Mouse (Mus musculus) hindbrain, embryonic 11.5 days (tissue): ENCODE results near the gene Zdhhc6. TPM values are rescaled to one million over a fixed set of nuclear protein-coding genes. Genes with fewer than 3 reads are reported as not detected.

Experiments
- ATAC-seq: fragments of 200-750 bp; cut with Nextera tagmentation; 2 replicates; pipeline ENCODE4 v1.8.0; 2017; ENCODE audit warnings: mild to moderate bottlenecking, moderate TSS enrichment, moderate library complexity; ENCODE audit not compliant: low FRiP score
- DNase-seq: peaks from one replicate; pipeline ENCODE4 v3.0.0-alpha.2; 2015; ENCODE audit warnings: low spot score
- H3K27ac ChIP-seq: fragments of 300-500 bp; sonication (generic); 2 replicates; pipeline ENCODE4 v1.5.1; 2014; ENCODE audit warnings: mild to moderate bottlenecking, low read depth, low read length
- H3K27me3 ChIP-seq: fragments of 300-500 bp; sonication (generic); 2 replicates; pipeline ENCODE4 v1.6.1; 2014; ENCODE audit warnings: mild to moderate bottlenecking, low read length, moderate library complexity, mixed read lengths; ENCODE audit not compliant: control insufficient read depth, insufficient read depth
- H3K36me3 ChIP-seq: fragments of 300-500 bp; sonication (generic); 2 replicates; pipeline ENCODE4 v1.6.1; 2014; ENCODE audit warnings: mild to moderate bottlenecking, low read length, moderate library complexity, mixed read lengths; ENCODE audit not compliant: control insufficient read depth, insufficient read depth
- H3K4me1 ChIP-seq: fragments of 300-500 bp; sonication (generic); replicated peaks from 2 replicates; pipeline ENCODE4 v1.6.1; 2014; ENCODE audit warnings: low read length, mixed read lengths; ENCODE audit not compliant: control insufficient read depth, insufficient read depth
- H3K4me2 ChIP-seq: fragments of 300-500 bp; sonication (generic); replicated peaks from 2 replicates; pipeline ENCODE4 v1.6.1; 2014; ENCODE audit warnings: mild to moderate bottlenecking, low read depth, low read length
- H3K4me3 ChIP-seq: fragments of 300-500 bp; sonication (generic); 2 replicates; pipeline ENCODE4 v1.5.1; 2014; ENCODE audit warnings: low read depth, low read length
- H3K9ac ChIP-seq: fragments of 300-500 bp; sonication (generic); 2 replicates; pipeline ENCODE4 v1.6.1; 2014; ENCODE audit warnings: low read depth, low read length
- H3K9me3 ChIP-seq: fragments of 300-500 bp; sonication (generic); 2 replicates; pipeline ENCODE4 v1.6.1; 2016; ENCODE audit warnings: low read length; ENCODE audit not compliant: control insufficient read depth
- WGBS: fragments of 180-500 bp; shearing (Covaris S2); extraction: QIAGEN DNeasy Blood & Tissue Kit; methylation state at CpG from one replicate; pipeline ENCODE4 v1.1.7; 2014; 5-methylcytosine and 5-hydroxymethylcytosine counted together
- polyA plus RNA-seq: library from polyadenylated mRNA; unstranded; fragments of >200 nt; fragmentation: Nextera tagmentation; extraction: Ambion mirVana; gene quantifications from 2 replicates; pipeline ENCODE4 v1.2.1, GENCODE M21; 2014

Zdhhc6 gene
- polyA plus RNA-seq, 1 experiment from 2014 or later, result 106 TPM

DNA sequence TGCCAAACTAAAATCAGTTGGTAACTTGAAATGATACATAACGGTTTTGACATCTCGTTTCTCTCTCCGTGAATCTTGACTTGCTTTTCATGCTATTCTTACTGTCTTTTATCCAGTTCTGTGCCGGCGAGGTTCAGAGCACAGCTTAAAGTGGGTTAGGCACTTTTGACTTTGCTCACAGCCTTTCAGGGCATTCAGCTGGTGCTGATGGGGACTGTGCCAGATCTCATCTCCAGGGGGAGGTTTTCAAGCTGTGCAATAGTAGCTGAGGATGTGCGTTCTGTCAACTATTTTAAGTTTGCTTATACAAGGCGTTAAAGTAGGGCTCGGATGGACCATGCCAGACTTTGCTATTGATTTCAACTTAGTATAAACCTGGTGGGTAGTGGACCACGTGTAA lies 21.2 kb upstream of the Zdhhc6 start:
- Histone ChIP-seq H3K4me3 (no peak overlapping the region), H3K4me1 (no peaks in the 10 kb centered on the region), H3K9ac (no peak overlapping the region), H3K4me2 (no peak overlapping the region), H3K36me3 (no peaks in the 10 kb centered on the region), H3K9me3 (no peaks in the 10 kb centered on the region), H3K27me3 (no peaks in the 10 kb centered on the region), H3K27ac (no peak overlapping the region)
- no peak for ATAC-seq
- no peak for DNase-seq
- WGBS, result 90% methylated on average over 9 of the region's 9 CpGs

DNA sequence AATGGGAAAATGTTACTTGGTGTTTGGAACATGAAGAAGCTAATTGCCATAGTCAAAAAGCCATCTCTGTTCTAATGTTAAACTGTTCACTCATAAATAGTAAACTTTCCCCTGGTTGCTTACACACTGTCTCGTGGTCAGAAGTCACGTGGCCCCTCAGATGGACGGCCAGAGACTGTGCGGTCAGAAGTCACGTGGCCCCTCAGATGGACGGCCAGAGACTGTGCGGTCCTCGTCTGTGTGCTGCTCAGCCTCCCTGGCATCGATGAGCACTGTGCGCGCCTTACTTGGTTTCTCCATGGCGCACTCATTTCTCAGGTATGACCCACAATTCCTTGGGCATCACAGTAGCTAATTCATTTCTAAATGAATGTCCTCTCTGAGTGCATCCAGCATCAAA lies 20.6 kb upstream of the Zdhhc6 start:
- H3K27me3 ChIP-seq, result no peaks in the 10 kb centered on the region
- no peak overlapping the region for H3K4me2 ChIP-seq
- no peak overlapping the region for H3K4me3 ChIP-seq
- no peaks in the 10 kb centered on the region for H3K9me3 ChIP-seq
- no peak for ATAC-seq
- no peaks in the 10 kb centered on the region for H3K36me3 ChIP-seq
- no peak overlapping the region for H3K27ac ChIP-seq
- WGBS, result 91% methylated on average over 12 of the region's 12 CpGs
- no peak for DNase-seq
- no peak overlapping the region for H3K9ac ChIP-seq
- no peaks in the 10 kb centered on the region for H3K4me1 ChIP-seq

DNA sequence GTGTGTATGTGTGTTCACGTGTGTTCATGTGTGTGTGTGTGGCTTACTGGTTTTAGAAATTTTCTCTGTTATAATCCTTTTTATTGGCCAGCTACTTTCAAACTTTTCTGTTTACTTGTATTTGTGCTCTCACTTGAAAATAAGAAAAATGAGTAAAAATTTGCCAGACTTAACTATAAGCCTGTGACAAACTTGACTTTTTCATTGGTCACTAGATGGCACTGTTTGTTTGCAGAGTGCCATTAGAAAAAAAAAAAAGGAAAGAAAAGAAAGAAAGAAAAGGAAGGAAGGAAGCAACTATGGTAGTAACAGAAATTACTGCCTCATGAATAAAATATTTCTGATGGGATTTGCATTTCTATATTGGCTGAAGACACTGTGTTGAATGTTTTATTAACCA lies 20.0 kb upstream of the Zdhhc6 start:
- WGBS, result 97% methylated on average over 1 of the region's 1 CpGs
- H3K27ac ChIP-seq, result no peak overlapping the region

DNA sequence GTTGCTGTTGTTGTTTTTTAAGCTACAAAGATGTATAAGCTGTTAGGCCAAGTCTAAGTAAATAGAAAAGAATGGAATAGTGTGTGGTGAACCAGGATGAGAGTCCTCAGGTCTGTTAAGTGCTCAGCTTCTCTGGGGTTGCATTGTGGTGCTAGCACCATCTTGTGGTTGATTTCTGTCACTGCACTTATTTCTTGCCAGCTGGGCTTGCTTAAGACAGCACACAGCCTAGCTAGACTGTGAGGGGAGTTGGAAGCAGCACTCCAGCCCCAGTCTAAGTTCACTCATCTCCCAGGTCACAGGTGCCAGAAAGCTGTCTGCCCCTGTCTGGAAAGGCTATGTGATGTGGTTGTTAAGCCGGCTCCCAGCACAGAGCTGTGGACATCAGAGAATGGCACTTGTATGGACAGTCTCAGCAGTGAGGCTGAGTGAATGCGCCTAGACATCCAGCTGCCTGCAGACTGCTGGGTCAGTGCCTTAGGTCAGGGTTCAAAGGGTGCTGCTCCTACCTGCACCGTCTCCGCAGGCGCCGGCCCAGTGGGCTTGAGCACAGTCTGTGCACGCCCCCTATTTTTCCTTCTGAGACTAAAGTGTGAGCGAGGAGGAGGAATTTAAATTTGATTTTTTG lies 16.9 kb upstream of the Zdhhc6 start:
- ATAC-seq (peak; percentile 56; the same call in 1 of the 2 replicates), DNase-seq (peak; percentile 80)
- H3K9ac ChIP-seq, result no peak overlapping the region
- H3K4me2 ChIP-seq, result no peak overlapping the region
- no peaks in the 10 kb centered on the region for H3K9me3 ChIP-seq
- H3K4me1 ChIP-seq, result no peaks in the 10 kb centered on the region
- H3K27me3 ChIP-seq, result no peaks in the 10 kb centered on the region
- H3K36me3 ChIP-seq, result no peaks in the 10 kb centered on the region
- H3K4me3 ChIP-seq, result no peak overlapping the region
- H3K27ac ChIP-seq, result no peak overlapping the region
- 93% methylated on average over 8 of the region's 8 CpGs for WGBS

More for the DNA sequence above, 20.0 kb upstream of the Zdhhc6 start:
- no peaks in the 10 kb centered on the region for H3K36me3 ChIP-seq
- H3K4me2 ChIP-seq, result no peak overlapping the region
- DNase-seq (peak; percentile 42), ATAC-seq (no peak)
- no peak overlapping the region for H3K9ac ChIP-seq
- no peaks in the 10 kb centered on the region for H3K9me3 ChIP-seq
- H3K4me1 ChIP-seq, result no peaks in the 10 kb centered on the region
- H3K4me3 ChIP-seq, result no peak overlapping the region
- H3K27me3 ChIP-seq, result no peaks in the 10 kb centered on the region

DNA sequence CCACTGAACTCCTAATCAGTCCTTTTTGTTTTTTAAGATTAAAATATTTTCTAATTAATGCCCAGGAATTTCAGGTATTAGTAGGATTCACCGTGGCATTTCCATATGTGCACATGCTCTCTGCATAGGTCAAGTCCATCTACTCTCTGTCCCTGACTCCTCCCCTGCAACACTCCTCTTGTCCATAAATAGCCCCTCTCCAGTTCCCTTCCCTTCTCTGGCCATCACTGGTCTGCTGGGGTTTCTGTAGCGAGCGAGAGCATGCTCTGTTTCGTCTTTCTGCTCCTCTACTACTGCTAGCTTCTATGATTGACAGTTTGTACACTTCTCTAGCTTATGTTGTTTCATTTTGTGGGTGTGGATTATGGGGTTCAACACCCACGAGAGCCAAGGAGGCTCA lies 15.9 kb upstream of the Zdhhc6 start:
- H3K9me3 ChIP-seq, result no peaks in the 10 kb centered on the region
- H3K27me3 ChIP-seq, result no peaks in the 10 kb centered on the region
- DNase-seq (no peak), ATAC-seq (no peak)
- H3K4me3 ChIP-seq, result no peak overlapping the region
- WGBS, result 91% methylated on average over 5 of the region's 5 CpGs
- H3K36me3 ChIP-seq, result no peaks in the 10 kb centered on the region
- no peak overlapping the region for H3K27ac ChIP-seq
- H3K9ac ChIP-seq, result no peak overlapping the region
- H3K4me1 ChIP-seq, result no peaks in the 10 kb centered on the region
- no peak overlapping the region for H3K4me2 ChIP-seq

DNA sequence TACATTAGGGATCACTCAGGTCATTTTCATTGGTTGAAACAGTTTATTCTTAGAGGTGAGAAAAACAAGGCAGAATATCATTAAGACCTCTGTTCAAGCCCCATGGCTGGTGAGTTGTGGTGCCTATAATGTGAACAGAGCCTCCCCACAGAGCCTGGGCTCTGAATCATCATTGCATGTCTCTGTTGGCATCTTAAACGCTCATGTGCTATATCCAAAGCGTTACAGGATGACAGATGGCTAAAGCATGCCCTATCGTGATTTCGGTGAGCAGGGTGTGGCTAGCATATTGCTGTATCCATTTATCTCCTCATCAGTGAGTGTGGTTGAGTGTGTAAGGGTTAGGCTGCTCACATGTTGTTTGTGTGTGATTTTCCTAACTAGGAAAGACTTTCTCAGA lies 11.7 kb upstream of the Zdhhc6 start:
- Histone ChIP-seq H3K4me1 (no peaks in the 10 kb centered on the region), H3K4me2 (no peak overlapping the region), H3K9ac (no peak overlapping the region), H3K9me3 (no peaks in the 10 kb centered on the region), H3K36me3 (no peaks in the 10 kb centered on the region), H3K27ac (no peak overlapping the region), H3K27me3 (no peaks in the 10 kb centered on the region), H3K4me3 (no peak overlapping the region)
- DNase-seq (no peak), ATAC-seq (no peak)
- WGBS, result 96% methylated on average over 4 of the region's 4 CpGs

DNA sequence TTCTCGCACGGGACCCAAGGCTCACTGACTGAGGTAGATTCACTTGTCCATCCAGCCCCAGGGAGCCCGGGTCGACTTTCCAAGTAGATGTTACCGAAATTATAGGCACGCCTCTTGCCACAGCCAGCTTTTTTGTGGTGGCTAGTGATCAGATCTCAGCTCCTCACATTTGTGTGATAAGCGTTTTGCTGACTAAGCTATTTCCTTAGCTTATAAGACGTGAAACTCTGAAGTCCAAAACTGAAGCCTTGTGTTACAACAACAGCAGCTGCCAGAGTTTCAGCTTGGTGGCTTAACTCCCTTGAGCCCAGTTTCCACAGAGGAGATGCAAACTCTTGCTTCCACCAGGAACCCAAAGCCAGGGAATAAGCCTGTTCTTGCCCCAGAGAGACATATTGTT lies 6.8 kb upstream of the Zdhhc6 start:
- no peak for DNase-seq
- no peak for ATAC-seq
- Histone ChIP-seq H3K9me3 (no peaks in the 10 kb centered on the region), H3K27ac (no peak overlapping the region), H3K36me3 (no peaks in the 10 kb centered on the region), H3K9ac (no peak overlapping the region), H3K4me1 (no peaks in the 10 kb centered on the region), H3K27me3 (no peaks in the 10 kb centered on the region), H3K4me2 (no peak overlapping the region), H3K4me3 (no peak overlapping the region)
- 95% methylated on average over 8 of the region's 8 CpGs for WGBS

DNA sequence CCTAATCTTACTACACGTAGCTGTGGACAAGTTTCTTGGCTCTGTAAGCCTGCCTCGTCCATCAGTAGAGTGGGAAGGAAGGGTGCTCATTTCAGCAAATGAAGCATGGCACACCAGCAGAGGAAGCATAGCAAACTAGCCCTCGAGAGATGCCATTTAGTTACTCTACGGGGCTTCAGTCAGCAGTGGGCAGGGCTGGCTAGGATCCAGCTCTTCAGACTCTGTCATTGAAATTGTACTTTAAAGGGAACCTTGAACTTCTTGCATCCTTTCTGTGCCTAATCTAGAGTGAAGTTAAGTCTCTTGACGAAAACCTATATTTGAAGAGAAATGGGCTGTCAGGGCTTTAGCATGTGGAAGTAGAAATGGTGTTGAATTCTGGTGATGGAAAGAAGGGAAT lies 3.7 kb upstream of the Zdhhc6 start:
- Histone ChIP-seq H3K9ac (no peak overlapping the region), H3K36me3 (no peaks in the 10 kb centered on the region), H3K4me1 (0 out of 2 replicates have a peak, but pooled peaks cover under 1% of the 10 kb centered on the region), H3K27ac (no peak overlapping the region), H3K27me3 (no peaks in the 10 kb centered on the region), H3K9me3 (no peaks in the 10 kb centered on the region), H3K4me3 (no peak overlapping the region), H3K4me2 (no peak overlapping the region)
- WGBS, result 84% methylated on average over 5 of the region's 5 CpGs
- ATAC-seq (no peak), DNase-seq (no peak)

DNA sequence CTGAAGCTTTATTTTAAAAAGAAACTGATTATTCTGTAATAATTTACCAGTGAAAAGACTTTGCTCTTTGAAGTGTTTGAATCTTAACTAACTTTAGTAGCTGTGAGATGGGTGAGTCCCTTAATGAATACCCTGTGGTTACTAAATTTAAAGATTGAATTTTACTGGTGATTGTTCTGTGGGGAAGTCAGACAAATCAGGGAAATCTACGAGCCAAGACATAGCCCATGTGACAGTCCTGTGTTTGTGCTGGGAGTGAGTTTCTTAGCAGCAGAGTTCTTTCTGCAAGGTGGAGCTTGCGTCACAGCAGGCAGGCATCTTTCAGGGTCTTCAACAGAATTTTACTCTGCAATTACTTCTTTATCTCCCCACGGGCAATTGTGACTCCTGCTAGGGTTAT lies 3.2 kb upstream of the Zdhhc6 start:
- Histone ChIP-seq H3K9ac (no peak overlapping the region), H3K27ac (no peak overlapping the region), H3K9me3 (no peaks in the 10 kb centered on the region), H3K36me3 (no peaks in the 10 kb centered on the region), H3K4me3 (no peak overlapping the region), H3K27me3 (no peaks in the 10 kb centered on the region), H3K4me1 (0 out of 2 replicates have a peak, but pooled peaks cover 2% of the 10 kb centered on the region), H3K4me2 (no peak overlapping the region)
- DNase-seq (no peak), ATAC-seq (no peak)
- WGBS, result 85% methylated on average over 3 of the region's 3 CpGs
